Mouse (Mus musculus): ENCODE measurements around the gene Fthl17d.
"Not testable (repeated sequence)": the region's sequence is repeated elsewhere in the genome, so short reads cannot be mapped to it uniquely, and the experiment has no call there.

Fthl17d gene

DNA sequence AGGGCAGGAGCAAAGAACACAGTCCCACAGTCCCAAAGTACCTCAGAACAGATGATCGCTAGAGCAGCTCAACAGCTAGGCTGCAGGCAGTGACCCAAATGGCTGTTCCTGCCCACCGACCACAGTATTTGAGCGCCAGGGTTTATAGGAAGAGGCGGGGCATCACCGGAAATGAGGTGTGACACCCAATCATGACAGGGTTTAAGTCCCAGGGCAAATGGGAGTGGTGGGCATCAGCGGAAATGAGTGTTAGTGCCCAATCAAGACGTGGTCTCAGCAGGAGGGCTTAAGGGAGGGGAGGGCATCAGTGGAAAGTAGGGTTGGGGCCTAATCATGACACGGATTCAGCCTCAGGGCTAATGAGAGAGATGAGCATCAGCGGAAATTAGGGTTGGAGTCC, at the start of gene Fthl17d:
TSS of gene Fthl17d (minus strand) at position 101 of the 400 bp plus-strand sequence.
- not testable (repeated sequence) for DNase-seq (ENCODE audit: low read depth in 1 of 2, low spot score in 2 of 2)

DNA sequence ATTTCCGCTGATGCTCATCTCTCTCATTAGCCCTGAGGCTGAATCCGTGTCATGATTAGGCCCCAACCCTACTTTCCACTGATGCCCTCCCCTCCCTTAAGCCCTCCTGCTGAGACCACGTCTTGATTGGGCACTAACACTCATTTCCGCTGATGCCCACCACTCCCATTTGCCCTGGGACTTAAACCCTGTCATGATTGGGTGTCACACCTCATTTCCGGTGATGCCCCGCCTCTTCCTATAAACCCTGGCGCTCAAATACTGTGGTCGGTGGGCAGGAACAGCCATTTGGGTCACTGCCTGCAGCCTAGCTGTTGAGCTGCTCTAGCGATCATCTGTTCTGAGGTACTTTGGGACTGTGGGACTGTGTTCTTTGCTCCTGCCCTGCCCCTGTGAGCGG, 46.6 kb upstream of the Fthl17d start, which contains the start of gene Fthl17e:
TSS of gene Fthl17e (plus strand) at position 301 of the 400 bp plus-strand sequence.
- not testable (repeated sequence) for DNase-seq (ENCODE audit: low read depth in 1 of 2, low spot score in 2 of 2)

DNA sequence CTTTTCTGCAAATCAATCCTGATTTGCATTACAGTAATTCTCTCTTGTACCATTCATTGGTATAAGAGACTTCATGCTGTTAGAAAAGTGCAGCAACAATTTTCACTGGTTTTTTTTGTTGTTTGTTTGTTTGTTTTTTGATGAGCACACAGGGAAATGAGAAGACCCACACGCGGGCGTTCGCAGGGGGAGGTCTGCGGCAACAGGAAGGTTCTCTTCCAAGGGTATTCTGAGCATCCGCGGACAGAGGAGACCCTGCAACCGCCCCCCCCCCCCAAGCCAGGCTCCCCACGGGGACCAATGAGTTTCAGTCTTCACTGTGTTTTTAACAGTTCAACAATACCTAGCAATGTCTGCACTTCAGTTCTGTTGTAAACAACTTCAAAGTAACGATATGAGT, 32.9 kb upstream of the Fthl17d start:
- no peak for DNase-seq (ENCODE audit: low read depth in 1 of 2, low spot score in 2 of 2)

DNA sequence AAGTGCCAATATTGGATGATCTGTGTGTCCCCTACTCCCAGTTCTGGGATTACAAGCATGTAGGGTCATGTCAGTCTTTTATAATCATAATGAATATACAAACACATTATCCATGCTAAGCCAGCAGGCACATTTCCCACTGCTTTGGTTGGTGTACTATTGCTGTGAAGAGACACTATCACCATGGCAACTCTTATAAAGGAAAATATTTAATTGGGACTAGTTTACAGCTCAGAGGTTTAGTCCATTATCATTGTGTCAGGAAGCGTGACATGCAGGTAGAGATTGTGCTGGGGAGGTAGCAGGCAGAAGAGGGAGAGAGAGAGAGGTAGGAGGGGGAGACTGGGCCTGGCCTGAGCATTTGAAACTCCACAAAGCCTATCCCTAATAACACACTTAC, 29.5 kb upstream of the Fthl17d start:
- DNase-seq (ENCODE audit: low read depth in 1 of 2, low spot score in 2 of 2): no peak

DNA sequence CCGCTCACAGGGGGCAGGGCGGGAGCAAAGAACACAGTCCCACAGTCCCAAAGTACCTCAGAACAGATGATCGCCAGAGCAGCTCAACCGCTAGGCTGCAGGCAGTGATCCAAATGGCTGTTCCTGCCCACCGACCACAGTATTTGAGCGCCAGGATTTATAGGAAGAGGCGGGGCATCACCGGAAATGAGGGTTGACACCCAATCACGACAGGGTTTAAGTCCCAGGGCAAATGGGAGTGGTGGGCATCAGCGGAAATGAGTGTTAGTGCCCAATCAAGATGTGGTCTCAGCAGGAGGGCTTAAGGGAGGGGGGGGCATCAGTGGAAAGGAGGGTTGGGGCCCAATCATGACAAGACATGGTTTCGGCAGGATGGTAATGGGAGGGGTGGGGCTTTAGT, 10.1 kb downstream of the Fthl17d start, which contains the start of gene Fthl17c:
TSS of gene Fthl17c (minus strand) at position 101 of the 400 bp plus-strand sequence.
- not testable (repeated sequence) for DNase-seq (ENCODE audit: low read depth in 1 of 2, low spot score in 2 of 2)

DNA sequence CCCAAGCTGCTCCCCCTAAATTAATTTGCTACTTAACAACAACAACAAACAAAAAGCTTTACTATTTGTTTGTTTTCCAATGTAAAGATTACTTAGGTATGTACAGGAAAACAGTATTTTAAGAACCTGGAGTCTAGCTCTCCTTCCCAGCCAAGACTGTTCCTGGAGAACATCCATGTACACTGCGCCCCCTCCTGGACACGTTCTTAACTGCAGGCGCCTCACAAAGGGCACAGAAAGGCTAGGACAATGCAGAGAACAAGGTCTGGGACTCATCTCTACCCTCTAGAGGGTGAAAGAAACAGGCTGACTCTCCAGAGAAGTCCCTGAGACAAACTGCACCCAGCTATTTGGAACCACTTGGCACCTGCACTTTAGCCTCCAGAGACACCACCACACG, 21.9 kb downstream of the Fthl17d start:
- not testable (repeated sequence) for DNase-seq (ENCODE audit: low read depth in 1 of 2, low spot score in 2 of 2)

DNA sequence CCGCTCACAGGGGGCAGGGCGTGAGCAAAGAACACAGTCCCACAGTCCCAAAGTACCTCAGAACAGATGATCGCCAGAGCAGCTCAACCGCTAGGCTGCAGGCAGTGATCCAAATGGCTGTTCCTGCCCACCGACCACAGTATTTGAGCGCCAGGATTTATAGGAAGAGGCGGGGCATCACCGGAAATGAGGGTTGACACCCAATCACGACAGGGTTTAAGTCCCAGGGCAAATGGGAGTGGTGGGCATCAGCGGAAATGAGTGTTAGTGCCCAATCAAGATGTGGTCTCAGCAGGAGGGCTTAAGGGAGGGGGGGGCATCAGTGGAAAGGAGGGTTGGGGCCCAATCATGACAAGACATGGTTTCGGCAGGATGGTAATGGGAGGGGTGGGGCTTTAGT, 23.7 kb downstream of the Fthl17d start, which contains the start of gene Fthl17b:
TSS of gene Fthl17b (minus strand) at position 101 of the 400 bp plus-strand sequence.
- not testable (repeated sequence) for DNase-seq (ENCODE audit: low read depth in 1 of 2, low spot score in 2 of 2)

DNA sequence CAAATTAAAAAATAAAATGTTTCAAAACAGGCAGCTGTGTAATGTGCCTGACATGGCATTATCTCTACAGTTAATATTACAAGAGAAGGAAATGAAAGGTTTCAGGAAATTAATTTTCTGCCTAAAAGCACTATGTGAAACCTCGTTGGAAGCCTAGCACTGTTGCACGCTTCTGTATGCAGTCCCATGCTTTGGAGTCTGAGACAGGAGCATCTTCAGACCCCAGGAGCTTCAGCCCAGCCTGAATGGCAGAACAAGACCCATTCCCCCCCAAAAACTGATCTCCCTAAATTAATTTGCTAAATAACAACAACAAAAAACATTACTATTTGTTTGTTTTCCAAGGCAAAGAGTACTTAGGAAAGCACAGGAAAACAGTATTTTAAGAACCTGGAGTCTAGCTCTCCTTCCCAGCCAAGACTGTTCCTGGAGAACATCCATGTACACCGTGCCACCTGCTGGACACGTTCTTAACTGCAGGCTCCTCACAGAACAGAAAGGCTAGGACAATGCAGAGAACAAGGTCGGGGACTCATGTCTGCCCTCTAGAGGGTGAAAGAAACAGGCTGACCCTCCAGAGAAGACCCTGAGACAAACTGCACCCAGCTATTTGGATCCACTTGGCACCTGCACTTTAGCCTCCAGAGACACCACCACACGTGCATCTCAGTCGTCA, 38.3 kb downstream of the Fthl17d start:
- DNase-seq (ENCODE audit: low read depth in 1 of 2, low spot score in 2 of 2): peak in 1 of 2 experiments; percentile 16

DNA sequence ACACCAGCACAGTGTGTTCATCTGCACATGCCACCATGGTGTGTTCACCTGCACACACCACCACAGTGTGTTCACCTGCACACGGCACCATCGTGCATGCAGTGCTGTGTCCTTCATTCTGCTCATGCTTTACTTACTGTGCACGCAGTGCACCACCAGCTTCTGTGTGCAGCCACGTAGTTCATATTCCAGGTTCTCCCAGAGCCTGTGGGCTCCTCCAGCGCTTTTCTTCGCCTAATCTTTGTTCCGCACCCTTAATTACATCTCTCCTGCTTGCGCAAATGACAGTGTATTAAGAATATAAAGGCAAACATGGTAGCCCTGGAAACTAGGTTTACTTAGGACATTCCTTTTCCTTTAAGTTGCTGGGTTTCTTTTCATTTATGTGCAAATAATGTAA, 42.5 kb downstream of the Fthl17d start:
- no peak for DNase-seq (ENCODE audit: low read depth in 1 of 2, low spot score in 2 of 2)

Measured in monocyte, adult 2 months (primary cell).